Mouse (Mus musculus): ENCODE measurements around the gene Cisd3.

Gene Cisd3

DNA sequence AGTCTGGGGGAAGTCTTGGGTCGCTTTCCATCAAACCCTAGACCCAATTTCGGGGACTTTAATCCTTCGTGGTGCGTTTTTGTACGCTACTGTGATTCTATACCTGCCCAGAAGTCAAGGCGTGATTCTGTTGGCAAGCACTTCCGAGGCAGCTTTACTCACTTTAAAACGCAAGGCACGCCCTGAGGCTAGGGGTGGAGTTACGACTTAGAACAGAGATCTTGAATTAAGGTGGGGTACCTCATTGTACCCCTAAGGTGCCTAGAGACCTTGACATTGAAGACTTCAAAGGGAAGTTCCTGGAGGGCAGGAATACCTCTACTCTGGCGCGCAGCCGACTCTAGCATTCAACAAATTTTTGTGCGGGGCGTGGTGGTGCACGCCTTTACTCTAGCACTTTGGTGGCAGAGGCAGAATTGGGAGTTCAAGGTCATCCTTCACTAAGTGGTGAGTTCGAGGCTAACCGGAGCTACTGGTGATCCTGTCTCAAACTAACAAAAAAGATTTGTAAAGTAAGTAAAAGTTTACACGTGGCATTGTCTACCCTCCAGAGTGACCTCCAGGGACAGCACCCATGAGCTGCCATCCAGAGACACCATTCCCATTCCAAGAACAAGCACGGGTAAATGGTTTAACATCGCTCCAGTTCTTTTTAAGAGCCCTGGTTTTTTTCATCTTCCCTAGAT is 23.3 kb upstream of the Cisd3 start:
- no peak for DNase-seq (ENCODE audit: extremely low read depth, insufficient read length, low spot score)

DNA sequence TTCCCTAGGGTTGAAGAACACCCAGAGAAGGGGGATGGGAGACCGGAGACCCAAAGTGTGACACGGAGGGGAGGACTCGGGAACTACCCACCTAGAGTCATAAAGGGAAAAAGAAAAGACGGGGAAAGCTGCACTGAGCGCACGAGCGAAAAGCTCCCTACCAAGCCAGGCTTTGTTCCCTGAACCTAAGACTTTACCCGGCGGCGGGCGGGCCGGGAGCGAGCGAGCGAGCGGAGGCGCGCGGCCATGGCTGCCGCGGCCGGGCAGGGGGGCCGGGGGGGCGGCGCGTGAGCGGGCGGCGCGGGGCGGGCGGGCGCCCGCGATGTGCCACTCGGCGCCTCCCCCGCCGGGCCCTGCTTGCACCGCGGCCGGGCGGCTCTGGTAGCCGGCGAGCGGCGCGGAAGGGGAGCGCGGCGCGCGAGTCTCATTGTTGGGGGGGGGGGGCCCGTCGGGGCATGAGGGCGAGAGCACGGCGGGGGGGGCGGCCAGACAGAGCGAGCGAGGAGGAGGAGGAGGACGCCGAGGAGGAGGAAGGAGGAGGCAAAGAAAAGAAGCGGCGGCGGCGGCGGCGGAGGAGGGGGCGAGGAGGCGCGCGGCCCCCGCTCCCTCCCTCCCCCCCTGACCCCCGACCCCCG is 22.6 kb upstream of the Cisd3 start, which contains the start of gene Mllt6:
Gene Mllt6, plus strand, starts transcription at position 522 of the 635 bp plus-strand sequence.
- peak; percentile 70 for DNase-seq (ENCODE audit: extremely low read depth, insufficient read length, low spot score)

- peak; percentile 74 for DNase-seq (ENCODE audit: extremely low read depth, insufficient read length, low spot score)
Measured at GRCm38 (mm10) chr11:97663528-97664338, 21.9 kb upstream of the Cisd3 start.

DNA sequence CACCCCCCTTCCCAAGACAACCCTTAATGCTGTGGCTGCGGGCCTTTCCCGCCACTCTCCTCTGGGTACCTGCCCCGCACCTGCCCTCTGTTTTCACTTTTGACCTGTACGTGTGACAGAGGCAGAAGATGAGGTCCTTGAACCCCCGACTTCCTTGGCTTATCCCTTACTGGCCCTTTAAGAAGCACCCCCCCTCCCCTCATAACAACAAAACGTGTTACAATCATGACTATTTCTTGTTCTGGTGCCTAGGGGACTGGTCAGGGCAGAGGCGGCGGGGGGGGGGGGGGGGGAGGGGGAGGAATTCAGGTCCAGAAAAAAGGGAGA is 21.3 kb upstream of the Cisd3 start:
- no peak for DNase-seq (ENCODE audit: extremely low read depth, insufficient read length, low spot score)

GRCm38 (mm10) chr11:97664771-97665240 is 20.8 kb upstream of the Cisd3 start:
- DNase-seq (ENCODE audit: extremely low read depth, insufficient read length, low spot score): no peak

- no peak for DNase-seq (ENCODE audit: extremely low read depth, insufficient read length, low spot score)
Measured at GRCm38 (mm10) chr11:97665431-97665830, 20.2 kb upstream of the Cisd3 start.

DNA sequence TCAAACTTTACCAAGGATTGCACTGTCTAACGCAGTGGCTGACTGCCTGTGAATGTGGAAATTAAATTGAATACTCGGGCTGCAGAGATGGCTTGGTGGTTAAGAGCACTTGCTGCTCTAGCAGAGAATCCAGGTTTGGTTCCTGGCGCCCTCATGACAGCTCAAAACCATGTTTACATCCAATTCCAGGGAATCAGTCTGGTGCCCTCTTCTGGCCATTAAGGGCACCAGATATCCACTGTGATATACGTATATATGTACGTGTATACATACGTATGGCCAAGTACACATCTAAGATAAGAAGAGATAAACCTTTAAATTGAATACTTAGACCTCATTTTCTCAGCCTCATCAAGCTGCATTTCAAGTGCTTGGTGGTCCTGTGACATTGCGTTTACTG is 19.4 kb upstream of the Cisd3 start:
- no peak for DNase-seq (ENCODE audit: extremely low read depth, insufficient read length, low spot score)

- no peak for DNase-seq (ENCODE audit: extremely low read depth, insufficient read length, low spot score)
Measured at GRCm38 (mm10) chr11:97666794-97667193, 18.8 kb upstream of the Cisd3 start.

DNA sequence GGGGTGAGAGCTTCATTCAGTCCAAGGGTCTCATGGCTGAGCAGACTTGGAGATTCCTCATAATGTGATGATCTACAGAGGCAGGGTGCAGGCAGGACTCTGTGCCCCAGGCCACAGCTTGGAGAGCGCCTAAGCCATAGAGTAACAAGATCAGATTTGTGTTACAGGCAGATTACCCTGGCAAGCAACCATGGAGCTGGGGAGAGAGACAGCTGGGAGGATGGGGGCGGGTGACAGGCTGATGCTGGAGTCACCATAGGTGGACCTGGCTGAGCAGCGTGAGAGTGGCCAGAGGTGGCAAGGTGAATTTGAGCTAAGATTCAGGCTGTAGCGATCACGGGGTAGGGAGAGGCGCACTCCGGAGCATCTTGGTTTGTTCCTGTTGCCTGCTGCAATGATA is 17.5 kb upstream of the Cisd3 start:
- DNase-seq (ENCODE audit: extremely low read depth, insufficient read length, low spot score): no peak

GRCm38 (mm10) chr11:97669268-97669667 is 16.4 kb upstream of the Cisd3 start:
- DNase-seq (ENCODE audit: extremely low read depth, insufficient read length, low spot score): no peak

- no peak for DNase-seq (ENCODE audit: extremely low read depth, insufficient read length, low spot score)
Measured at GRCm38 (mm10) chr11:97669829-97670228, 15.8 kb upstream of the Cisd3 start.

DNA sequence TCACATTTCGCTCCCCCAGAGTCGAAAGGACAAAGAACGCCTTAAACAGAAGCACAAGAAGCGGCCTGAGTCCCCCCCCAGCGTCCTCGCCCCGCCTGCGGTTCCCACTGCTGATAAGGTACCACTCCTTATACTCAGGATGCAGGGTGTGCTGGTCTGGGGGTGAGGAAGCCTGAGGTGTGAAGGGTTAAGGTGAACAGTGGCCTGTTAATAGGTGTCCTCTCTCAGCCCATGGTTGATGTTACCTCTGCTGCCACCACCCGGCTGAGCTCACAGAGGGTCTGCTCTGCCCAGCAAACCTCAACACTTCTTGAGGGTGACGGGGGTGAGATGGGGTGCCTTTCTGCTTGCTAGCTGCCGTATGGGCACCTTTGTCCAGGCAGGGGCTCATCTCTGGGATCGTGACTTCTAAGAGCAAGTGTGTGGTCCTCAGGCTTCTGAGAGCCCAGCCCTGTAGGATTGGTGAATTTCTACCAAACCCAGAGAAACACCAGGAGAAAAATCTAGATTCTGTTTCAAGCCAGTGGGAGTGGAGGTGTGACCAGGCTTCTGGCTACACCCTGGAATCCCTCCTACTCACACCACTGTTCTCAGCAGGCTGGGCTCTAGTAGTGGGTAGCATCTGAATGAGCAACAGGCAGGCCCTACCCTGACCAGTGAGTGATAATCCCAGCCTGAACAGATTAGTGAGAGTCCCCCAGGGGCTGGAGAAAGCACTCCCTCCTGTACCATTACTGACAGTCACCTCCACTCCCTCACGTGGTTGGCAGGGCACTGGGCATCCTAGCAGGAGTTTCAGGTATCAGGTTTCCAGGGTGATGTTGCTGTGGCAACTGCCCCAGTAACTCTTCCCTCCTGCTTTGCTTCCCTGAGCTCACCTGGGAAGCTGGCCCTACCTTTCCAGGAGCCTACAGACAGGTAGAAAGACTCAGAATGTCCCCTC is 15.1 kb upstream of the Cisd3 start:
- no peak for DNase-seq (ENCODE audit: extremely low read depth, insufficient read length, low spot score)

DNA sequence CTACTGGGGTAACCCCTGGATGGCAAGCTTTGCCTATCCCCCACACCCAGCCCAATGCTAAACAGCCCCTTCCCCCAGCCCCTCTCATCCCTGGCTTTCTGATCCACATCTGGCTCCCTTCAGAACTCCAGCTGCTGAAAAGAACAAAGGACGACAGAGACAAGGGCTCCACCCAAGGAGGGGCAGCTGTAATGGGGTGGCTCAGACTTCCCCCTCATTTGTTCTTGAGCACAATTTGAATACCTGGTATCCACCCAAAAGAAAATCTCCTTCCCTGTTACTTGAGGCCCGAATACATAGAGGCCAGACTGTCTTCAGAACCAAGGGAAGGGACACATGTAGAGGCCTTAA is 14.5 kb upstream of the Cisd3 start:
- DNase-seq (ENCODE audit: extremely low read depth, insufficient read length, low spot score): no peak

DNA sequence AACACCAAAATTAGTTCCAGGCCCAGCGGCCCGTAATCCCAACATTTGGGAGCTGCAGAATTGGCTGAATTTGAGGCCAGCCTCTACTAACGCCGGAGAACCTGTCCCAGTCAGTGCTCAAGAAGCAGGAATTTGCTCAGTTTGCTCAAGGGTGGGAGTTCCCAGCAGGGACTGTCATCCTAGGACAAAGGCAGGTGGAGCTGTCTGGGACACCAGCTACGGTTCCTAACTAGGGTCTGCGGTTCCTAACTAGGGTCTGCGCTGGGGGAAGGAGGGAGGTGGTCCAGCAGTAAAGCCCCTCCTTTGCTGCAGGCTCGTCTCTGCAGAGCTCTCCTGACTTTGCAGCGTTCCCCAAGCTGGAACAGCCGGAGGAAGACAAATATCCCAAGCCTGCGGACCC is 12.5 kb upstream of the Cisd3 start:
- DNase-seq (ENCODE audit: extremely low read depth, insufficient read length, low spot score): no peak

DNA sequence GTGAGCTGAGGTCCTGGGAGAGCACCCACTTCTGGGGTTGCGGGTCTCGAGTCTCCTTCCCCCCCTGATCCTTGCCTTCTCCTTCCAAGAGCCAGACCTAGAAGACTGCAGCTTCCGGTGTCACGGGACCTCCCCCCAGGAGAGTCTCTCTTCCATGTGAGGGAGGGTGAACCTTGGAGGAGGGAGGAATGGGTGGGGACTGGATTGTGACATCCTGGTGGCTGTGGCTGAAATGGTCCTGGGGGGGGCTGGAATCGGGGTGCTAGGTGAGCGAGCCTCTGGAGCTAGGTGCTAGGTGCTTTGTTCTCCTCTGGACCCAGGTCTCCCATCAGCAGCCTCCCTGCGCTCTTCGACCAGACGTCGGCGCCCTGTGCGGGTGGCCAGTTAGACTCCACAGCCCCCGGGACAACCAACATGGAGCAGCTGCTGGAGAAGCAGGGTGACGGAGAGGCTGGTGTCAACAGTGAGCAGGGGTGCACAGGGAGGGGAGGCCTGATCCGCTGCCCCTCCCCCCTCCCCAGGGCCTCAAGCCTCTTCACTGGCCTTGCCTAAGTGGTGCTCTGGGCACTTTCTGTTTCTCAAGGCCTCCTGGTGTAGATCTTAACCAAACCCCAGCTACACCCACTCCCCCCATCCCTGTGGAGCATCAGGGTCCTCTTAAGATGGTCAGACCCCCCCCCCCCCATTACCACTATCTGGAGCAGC is 9.4 kb upstream of the Cisd3 start:
- no peak for DNase-seq (ENCODE audit: extremely low read depth, insufficient read length, low spot score)

GRCm38 (mm10) chr11:97677381-97677780 is 8.2 kb upstream of the Cisd3 start:
- DNase-seq (ENCODE audit: extremely low read depth, insufficient read length, low spot score): no peak

DNA sequence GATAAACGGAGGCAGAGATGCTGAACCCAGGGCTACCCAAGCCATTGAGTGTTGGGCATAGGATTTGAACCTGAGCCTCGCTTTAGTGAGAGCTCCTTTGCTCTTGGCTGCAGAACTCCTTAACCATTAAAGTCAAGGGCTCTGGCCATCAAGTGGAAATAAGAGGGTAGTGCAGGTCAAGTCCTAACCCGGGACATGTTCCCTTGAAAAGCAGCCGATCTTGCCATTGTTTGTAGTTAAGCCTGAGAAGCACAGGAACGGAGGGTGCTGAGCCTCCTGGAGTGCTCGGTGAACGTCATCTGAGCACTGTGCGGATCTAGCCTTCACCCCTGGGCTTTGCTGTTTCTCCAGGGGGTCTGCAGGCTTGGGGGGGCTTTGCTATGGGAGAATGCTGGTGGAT is 7.8 kb upstream of the Cisd3 start:
- no peak for DNase-seq (ENCODE audit: extremely low read depth, insufficient read length, low spot score)

DNA sequence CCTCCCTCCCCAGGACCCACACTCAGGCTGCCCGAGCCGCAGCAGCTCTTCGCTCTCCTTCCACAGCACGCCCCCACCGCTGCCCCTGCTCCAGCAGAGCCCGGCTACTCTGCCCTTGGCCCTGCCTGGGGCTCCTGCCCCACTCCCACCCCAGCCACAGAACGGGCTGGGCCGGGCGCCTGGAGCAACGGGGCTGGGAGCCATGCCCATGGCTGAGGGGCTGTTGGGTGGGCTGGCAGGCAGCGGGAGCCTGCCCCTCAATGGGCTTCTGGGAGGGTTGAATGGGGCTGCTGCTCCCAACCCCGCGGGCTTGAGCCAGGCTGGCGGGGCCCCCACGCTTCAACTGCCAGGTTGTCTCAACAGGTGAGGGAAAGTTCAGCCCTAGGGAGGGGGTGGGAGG is 7.3 kb upstream of the Cisd3 start:
- DNase-seq (ENCODE audit: extremely low read depth, insufficient read length, low spot score): no peak

DNA sequence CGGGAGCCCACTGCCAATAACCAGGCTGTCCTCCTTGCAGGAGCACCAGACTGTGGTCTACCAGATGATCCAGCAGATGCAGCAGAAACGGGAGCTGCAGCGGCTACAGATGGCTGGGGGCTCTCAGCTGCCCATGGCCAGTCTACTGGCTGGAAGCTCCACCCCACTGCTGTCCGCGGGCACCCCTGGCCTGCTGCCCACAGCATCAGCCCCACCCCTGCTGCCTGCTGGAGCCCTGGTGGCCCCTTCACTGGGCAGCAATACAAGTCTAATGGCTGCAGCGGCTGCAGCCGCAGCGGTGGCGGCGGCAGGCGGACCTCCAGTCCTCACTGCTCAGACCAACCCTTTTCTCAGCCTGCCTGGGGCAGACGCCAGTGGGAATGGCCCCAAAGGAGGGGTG is 5.2 kb upstream of the Cisd3 start:
- DNase-seq (ENCODE audit: extremely low read depth, insufficient read length, low spot score): no peak

- no peak for DNase-seq (ENCODE audit: extremely low read depth, insufficient read length, low spot score)
Measured at GRCm38 (mm10) chr11:97682504-97683055, 3.0 kb upstream of the Cisd3 start.
